Mouse (Mus musculus) limb, embryonic 10.5 days (tissue): ENCODE data around the gene Elfn2. TPM values are rescaled to one million over a fixed set of nuclear protein-coding genes. Genes with fewer than 3 reads are reported as not detected.

ENCODE experiments used
- DNase-seq: peaks from one replicate; pipeline ENCODE4 v3.0.0-alpha.2; 2017; ENCODE audit warnings: low spot score
- H3K27ac ChIP-seq: fragments of 300-500 bp; sonication (generic); 2 replicates; pipeline ENCODE4 v1.5.1; 2016; ENCODE audit warnings: mild to moderate bottlenecking
- H3K27me3 ChIP-seq: fragments of 300-500 bp; sonication (generic); 2 replicates; pipeline ENCODE4 v1.6.1; 2016; ENCODE audit warnings: low read depth, mild to moderate bottlenecking; ENCODE audit not compliant: poor library complexity, severe bottlenecking
- H3K36me3 ChIP-seq: fragments of 300-500 bp; sonication (generic); 2 replicates; pipeline ENCODE4 v1.6.1; 2016; ENCODE audit warnings: mild to moderate bottlenecking, moderate library complexity
- H3K4me1 ChIP-seq: fragments of 300-500 bp; sonication (generic); 2 replicates; pipeline ENCODE4 v1.6.1; 2016
- H3K4me3 ChIP-seq: fragments of 300-500 bp; sonication (generic); 2 replicates; pipeline ENCODE4 v1.5.1; 2016; ENCODE audit warnings: mild to moderate bottlenecking, moderate library complexity
- H3K9me3 ChIP-seq: fragments of 300-500 bp; sonication (generic); replicated peaks from 2 replicates; pipeline ENCODE4 v1.6.1; 2016; ENCODE audit warnings: mild to moderate bottlenecking
- whole genome bisulfite sequencing: fragments of 180-500 bp; shearing (Covaris S2); methylation state at CpG from one replicate; pipeline ENCODE4 v1.1.7; 2016; 5-methylcytosine and 5-hydroxymethylcytosine counted together
- polyA plus RNA-seq: library from polyadenylated mRNA; unstranded; fragments of >200 nt; fragmentation: Nextera tagmentation; extraction: Ambion mirVana; gene quantifications from 2 replicates; pipeline ENCODE4 v1.2.1, GENCODE M21; 2016

Elfn2 gene
- polyA plus RNA-seq, 1 experiment from 2014 or later, result not detected

GRCm38 (mm10) chr15:78623426-78623825 lies 95.1 kb downstream of the Elfn2 start:
- peak; percentile 74 for DNase-seq
- Histone ChIP-seq H3K4me1 (0 out of 2 replicates have a peak, but pooled peaks cover 3% of the 10 kb centered on the region), H3K27ac (no peak overlapping the region), H3K27me3 (peaks cover 15% of the 10 kb centered on the region), H3K9me3 (no peaks in the 10 kb centered on the region), H3K36me3 (no peaks in the 10 kb centered on the region), H3K4me3 (no peak overlapping the region)
- WGBS, result 19% methylated on average over 5 of the region's 5 CpGs

Other genes starting within 250 kb of the Elfn2 start
- gene Il2rb, start 223.5 kb downstream of the Elfn2 start, polyA plus RNA-seq, result 0.04 TPM in 1 of 2 replicates, not detected in the other
- 10.9 and 14.6 TPM in 2 replicates for gene C1qtnf6, start 187.4 kb downstream of the Elfn2 start, polyA plus RNA-seq
- gene Sstr3, start 174.1 kb downstream of the Elfn2 start, polyA plus RNA-seq, result not detected in 2 replicates
- 4.3 and 4.4 TPM in 2 replicates for gene Rac2, start 146.0 kb downstream of the Elfn2 start, polyA plus RNA-seq
- 3.2 and 4.4 TPM in 2 replicates for gene Cyth4, start 121.7 kb downstream of the Elfn2 start, polyA plus RNA-seq
- gene Mfng, start 54.7 kb upstream of the Elfn2 start, polyA plus RNA-seq, result 11.1 and 13.1 TPM in 2 replicates
- 4.7 and 5.3 TPM in 2 replicates for gene Card10, start 84.3 kb upstream of the Elfn2 start, polyA plus RNA-seq
- gene Cdc42ep1, start 123.9 kb upstream of the Elfn2 start, polyA plus RNA-seq, result 18.8 and 22.0 TPM in 2 replicates
- gene Lgals2, start 136.8 kb upstream of the Elfn2 start, polyA plus RNA-seq, result not detected in 2 replicates
- 49.9 and 56.5 TPM in 2 replicates for gene Gga1, start 158.4 kb upstream of the Elfn2 start, polyA plus RNA-seq
- 0.13 and 0.51 TPM in 2 replicates for gene Gm49510, start 180.9 kb upstream of the Elfn2 start, polyA plus RNA-seq
- 51.1 and 51.2 TPM in 2 replicates for gene Sh3bp1, start 181.0 kb upstream of the Elfn2 start, polyA plus RNA-seq
- 37.1 and 40.8 TPM in 2 replicates for gene Pdxp, start 195.1 kb upstream of the Elfn2 start, polyA plus RNA-seq
- gene Lgals1, start 208.0 kb upstream of the Elfn2 start, polyA plus RNA-seq, result 292 and 458 TPM in 2 replicates
- gene Nol12, start 216.2 kb upstream of the Elfn2 start, polyA plus RNA-seq, result 70.6 and 84.9 TPM in 2 replicates
- gene Triobp, start 229.0 kb upstream of the Elfn2 start, polyA plus RNA-seq, result 47.9 and 54.6 TPM in 2 replicates